Mouse (Mus musculus): ENCODE data around the gene Chpt1.

- no peak for TF ChIP-seq HCFC1 (IDR thresholded peaks at IDR 0.05; ENCODE audit: borderline replicate concordance, insufficient read depth, low read length)
- no peak for TF ChIP-seq CHD2 (IDR thresholded peaks at IDR 0.05; ENCODE audit: low read depth, low read length)
- no peak for TF ChIP-seq ZNF384 (IDR thresholded peaks at IDR 0.05; ENCODE audit: low read depth, low read length)
Observed at GRCm38 (mm10) chr10:88552738-88553137, 48.9 kb upstream of the Chpt1 start.
